Mouse (Mus musculus) retina, embryonic 14.5 days (tissue): ENCODE data around the gene AC161166.1.
A peak's percentile ranks its signal among the peaks of the same experiment; 100 is the strongest.
"Not testable (repeated sequence)": the region's sequence is repeated elsewhere in the genome, so short reads cannot be mapped to it uniquely, and the experiment has no call there.

Experiments
- DNase-seq: peaks from one replicate; pipeline ENCODE4 v3.0.0-alpha.2; 2015; ENCODE audit warnings: low spot score

Gene AC161166.1

DNA sequence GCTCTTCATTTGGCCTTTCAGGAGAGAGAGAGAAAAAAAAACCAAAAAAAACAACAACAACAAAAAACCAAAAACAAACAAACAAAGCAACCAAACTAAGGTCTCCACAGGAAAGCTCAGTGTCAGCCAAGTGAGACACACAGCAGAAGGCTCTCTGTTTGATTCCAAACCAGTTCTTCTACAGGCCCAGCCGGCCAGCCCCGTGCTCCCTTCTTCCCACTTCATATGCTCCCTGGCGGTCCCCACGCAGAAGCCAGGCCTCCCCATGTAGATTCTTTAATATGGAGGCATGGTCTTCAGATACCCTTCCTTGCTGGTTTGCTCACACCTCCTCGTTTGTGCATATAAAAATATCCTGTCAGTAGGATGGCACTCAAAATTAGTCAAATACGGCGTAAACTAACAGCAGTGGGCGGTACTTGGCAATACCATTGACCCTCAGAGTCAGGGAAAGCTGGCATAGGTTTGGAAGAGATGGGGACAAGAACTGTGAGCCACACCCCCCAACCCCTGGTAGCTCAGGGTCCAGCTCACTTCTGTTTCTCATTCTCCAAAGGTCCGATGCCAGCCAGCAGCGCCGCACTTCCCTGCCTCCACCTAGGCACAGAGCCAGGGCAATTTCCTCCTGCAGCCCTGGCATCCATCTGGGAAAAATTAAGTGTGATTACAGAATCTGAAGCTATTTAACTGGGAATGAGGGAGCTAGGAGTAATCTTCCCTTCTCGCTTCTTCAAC is 13.6 kb upstream of the AC161166.1 start:
- no peak for DNase-seq

DNA sequence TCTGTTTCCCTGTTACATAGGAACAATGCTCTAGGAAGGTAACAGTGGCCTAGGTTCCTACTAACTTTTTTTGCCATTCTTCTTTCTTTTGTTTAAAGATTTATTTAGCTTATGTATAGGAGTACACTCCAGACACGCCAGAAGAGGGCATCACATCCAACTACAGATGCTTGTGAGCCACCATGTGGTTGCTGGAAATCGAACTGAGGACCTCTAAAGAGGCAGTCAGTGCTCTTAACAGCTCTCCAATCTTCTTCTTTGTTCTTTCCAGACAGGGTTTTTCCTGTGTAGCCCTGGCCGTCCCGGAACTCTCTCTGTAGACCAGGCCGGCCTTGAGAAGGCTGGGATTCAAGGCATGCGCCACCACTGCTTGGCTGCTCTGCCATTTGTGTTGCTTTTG is 12.7 kb upstream of the AC161166.1 start:
- DNase-seq, result no peak

DNA sequence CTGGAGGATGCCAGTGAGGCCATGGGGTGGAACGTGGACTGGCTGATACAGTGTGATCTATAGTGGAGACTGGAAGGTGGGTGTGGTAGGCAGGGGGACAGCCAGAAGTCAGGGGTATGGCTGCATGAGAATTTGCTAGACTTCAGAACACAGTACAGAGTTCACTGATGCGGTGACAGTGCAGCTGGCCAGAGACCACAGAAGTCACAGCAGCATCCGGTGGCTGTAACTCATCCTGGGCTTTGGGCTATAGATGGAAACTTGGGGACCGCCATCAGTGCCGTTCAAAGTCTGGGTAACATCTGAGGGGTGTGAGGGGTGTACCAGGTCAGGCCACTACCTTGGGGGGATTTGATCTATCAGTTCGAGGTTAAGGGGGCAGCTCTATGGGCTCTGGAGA is 11.5 kb upstream of the AC161166.1 start:
- no peak for DNase-seq

DNA sequence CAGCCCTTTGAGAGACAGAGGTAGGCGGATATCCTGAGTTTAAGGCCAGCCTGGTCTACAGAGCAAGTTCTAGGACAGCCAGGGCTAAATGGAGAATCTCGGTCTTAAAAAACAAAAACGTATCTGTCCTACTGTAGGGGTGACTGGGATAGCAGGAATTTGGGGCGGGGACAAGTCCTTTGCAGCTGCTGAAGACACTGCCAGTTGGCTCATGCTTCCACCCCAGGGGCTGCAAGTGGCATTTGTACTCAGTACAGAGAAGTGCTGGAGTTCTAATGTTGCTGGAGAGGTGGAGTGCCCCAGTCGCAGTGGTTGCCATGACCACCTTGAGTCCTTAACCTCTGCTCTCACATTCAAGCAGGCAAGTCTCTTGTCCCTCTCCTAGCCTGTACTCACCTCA is 10.6 kb upstream of the AC161166.1 start:
- DNase-seq, result no peak

DNA sequence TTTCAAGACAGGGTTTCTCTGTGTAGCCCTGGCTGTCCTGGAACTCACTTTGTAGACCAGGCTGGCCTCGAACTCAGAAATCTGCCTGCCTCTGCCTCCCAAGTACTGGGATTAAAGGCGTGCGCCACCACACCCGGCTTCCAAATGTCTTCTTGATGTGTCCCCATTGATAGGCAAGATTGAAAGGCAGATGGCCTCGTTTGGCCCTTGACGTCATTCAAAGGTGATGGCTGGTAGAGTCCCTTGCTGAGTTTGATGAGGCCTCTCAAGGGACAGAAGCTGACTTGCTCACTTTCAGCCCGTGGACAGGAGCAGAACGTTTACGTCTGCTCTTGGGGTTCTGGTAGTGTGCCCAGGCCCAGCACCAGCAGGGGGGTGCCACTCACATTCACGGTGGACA is 7.8 kb upstream of the AC161166.1 start:
- not testable (repeated sequence) for DNase-seq

DNA sequence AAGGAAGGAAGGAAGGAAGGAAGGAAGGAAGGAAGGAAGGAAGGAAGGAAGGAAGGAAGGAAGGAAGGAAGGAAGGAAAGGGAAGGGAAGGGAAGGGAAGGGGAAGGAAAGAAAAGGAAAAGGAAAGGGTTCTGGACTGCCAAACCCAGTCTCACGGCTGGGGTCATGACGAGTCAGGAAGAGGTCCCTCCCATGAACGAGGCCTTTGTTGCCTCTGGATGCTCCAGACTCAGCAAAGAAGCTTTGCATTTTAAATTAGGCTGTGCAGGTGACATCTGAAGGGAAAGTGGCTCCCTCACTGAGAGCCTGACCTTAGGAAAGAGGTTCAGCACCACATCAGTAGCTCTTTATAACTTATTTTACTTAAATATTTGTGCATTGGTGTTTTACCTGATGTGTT is 6.9 kb upstream of the AC161166.1 start:
- DNase-seq, result no peak

DNA sequence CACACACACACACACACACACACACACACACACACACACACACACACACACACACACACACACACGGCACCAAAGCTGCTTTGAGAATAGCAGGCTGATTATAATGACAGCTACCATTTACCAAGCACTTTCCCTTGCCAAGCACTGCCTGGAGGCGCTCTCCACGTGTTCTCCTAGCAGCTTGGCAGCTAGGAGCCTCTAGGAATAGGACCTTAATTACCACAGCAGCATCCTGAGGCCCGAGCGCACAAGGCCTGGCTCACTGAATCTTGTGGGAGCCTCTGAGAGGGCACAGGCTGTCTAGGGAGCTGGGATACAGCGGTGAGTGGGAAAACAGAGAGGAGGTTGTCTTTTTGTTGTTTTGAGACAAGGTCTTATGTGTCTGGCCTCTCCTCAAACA is 5.4 kb upstream of the AC161166.1 start:
- no peak for DNase-seq

DNA sequence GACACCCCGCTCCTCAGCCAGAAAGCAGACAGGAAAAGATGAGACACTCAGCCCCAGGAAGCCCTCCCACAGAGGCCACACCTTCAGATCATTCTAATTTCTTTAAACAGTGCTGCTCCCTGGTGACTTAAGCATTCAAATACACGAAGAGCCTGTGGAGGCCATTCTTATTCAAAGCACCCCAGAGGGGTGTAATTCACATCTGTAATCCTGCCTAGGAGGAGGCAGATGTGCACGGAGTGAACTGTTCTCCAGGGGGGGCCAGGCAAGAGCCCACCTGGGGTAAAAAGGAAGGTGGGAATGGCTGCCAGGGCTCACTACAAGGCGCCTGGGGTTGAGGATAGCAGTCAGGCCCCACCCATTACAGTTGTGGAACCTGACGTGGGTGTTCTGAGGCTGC is 4.8 kb upstream of the AC161166.1 start:
- no peak for DNase-seq

DNA sequence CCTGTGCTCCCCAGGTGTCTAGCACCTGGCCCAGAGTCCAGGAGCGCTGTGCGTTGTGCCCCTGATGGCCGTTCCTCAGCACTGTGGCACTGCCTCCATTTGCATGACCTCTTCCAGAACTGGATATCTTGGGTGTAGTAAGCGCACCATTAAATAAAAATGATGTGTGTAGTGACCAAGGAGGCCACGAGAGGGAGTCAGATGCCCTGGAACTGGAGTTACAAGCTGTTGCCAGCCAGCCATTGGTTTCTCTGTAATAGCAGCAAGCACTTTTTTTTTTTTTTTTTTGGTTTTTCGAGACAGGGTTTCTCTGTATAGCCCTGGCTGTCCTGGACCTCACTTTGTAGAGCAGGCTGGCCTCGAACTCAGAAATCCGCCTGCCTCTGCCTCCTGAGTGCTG is 4.1 kb upstream of the AC161166.1 start:
- peak; percentile 44 for DNase-seq

DNA sequence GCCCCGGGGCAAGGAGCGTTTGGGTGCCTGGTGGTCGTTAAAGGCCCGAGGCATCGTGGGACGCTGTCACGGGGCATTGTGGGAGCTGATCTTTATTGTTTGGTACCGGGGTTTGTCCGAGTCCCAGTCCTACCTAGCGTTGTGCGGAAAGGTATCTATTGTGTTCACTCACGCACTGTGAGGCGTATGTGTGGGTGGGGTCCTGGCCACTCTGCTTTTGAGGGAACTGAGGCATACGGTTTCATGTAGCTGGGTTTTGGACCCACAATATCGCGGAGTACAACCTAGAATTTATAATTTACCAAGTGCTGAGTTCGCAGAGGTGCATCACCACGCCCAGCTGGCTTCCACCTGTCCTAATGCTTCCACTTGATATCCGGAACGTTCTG is 4.5 kb downstream of the AC161166.1 start:
- no peak for DNase-seq

DNA sequence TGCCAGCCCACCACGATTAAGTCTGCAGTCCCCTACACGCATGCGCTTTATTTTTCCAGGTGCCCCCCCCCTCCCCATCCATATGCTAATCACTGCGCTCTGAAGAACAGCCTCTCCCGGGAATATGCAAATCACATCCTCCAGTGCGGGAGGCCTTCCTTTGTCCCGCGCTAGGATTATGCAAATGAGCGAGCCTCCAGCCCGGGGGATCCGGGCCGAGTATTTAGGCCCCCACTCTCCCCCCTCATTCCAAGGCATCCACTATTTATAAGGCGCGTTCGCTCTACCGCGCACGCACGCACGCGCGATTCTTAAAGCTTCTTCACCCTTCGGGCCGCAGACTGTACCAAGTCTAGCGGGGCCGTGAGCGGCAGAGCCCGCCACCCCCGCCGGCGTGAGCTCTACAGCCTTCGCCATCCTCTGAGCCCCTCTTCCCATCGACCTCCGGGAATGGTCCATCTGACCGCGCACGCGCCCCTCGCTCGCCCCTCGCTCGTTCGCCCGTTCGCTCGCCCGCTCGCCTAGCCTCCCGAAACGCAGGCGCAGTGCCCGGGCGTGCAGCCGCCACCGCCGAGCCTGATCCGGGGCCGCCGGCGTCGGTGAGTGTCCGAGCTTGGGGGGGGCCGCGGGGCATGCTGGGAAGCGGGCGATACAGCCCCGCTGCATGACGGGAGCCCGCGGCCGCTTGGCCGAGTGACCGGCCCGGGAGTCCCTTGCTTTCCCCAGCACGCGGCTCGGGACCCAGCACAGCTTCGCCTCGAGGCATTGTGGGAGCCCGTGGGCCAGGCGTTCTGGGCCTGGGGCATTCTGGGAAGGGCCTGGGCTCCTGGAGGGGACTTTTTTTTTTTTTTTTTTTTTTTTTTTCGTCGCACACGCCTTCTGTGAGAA is 5.2 kb downstream of the AC161166.1 start, which contains the start of gene Zfp428:
Zfp428 (plus strand) TSS at position 169 of the 888 bp plus-strand sequence.
- peak; percentile 87 for DNase-seq

DNA sequence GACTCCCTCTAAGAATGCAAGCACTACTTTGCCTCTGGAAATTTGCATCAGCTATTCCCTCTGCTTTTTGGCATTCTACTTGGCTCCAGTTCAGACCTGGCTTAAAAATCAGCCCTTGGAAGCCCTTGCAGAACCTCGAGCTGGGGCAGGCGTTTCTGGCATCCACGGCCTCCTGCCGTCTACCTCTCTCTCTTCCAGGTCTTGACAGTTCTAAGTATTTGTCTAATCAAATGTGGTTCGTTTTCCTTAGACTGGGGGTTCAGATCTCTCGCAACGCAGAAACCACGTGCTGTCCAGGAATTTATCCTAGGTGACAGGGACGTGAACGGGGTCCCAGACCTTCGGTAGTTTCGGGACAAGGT is 5.8 kb downstream of the AC161166.1 start:
- no peak for DNase-seq

DNA sequence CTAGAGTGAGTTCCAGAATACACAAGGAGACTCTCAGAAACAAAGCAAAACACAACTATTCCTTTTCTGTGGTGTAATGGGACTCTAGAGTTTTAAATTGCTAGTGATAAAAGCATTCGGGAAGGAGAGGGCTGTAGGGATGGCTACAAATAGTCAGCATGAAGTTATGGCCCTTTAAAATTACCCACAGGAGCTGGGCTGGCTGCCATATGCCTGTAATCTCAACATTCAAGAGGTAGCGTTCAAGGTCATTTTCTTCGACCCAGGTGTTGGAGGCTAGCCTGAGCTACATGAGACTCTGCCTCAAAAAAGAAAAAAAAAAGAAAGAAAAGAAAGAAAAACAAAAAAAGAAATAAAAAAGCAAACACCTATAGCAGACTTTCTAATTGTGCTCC is 6.2 kb downstream of the AC161166.1 start:
- DNase-seq, result no peak

DNA sequence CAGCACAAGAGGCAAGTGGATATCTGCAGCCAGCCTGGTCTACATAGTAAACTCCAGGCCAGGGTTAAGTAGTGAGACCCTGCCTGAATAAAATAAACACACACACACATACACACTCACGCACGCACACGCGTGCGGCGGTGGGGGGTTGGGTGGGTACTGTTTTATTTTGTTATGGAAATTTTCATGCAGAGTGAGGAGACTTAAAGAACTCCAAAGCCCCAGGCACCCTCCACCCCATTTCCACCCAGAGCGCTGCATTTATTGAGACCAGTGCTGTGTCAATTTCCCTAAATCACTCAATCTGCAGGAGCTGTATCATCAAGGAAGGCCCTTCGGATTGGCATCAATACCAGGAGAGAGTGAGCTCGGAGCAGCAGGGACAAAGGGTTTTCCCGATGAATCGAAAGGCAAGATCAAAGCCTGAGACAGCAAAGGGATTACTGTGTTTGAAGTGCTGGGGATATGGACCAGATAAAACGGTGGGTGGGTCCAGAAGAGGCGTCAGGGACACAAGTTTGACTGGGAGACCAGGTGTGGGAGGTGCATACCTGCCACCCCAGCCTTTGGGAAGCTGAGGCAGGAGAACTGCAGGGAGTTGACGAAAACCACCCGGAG is 6.7 kb downstream of the AC161166.1 start:
- no peak for DNase-seq

DNA sequence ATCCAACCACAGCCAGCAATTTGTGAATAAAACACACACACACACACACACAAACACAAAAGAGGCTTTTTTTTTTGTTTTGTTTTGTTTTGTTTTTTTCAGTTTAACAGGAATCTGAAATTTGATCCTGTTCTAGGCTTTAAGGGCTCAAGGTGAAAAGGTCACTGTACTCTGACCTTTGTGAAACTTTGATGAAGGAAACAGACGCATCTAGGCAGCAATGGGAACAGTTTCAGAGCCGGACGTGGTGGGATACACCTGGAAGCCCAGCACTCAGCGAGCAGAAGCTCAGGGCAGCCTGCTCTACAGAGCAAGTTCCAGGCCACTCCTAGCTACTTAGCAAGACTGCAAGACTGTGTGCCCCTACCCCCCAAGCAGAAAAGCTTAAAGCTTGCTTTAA is 7.4 kb downstream of the AC161166.1 start:
- no peak for DNase-seq

DNA sequence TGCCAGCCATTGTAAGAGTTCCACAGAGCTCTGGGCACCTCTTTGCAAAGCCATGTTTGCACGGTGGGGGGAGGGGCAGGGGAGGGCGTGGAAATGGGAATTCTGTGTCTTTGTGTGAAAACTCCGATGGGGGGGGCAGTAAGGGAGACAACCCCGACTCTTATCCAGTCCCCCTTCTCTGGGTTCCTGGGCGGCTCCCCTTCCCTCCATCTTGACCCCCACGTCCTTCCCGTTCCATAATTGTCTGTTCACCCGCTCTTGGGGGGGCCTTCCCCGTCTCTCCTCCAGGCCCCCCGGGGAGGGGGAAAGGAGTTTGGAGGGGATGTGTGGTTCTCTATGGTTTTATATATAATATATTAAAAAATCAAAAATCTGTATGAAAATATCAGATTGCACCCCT is 8.3 kb downstream of the AC161166.1 start:
- no peak for DNase-seq

DNA sequence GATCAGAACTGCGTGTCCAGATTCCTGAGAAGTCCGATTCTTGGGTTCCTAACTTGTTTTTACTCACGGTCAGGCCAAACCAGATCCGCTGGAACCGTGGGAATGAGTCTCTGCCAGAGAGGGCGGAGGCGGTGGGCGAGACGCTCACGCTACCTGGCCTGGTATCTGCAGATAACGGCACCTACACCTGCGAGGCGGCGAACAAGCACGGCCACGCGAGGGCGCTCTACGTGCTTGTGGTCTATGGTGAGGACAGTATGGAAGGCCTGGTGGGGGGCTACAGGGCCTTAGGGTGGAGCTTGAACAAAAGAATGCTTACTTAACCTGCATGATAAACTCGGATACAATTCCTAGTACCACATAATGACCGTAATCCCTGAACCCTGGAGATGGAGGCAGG is 10.8 kb downstream of the AC161166.1 start:
- no peak for DNase-seq

DNA sequence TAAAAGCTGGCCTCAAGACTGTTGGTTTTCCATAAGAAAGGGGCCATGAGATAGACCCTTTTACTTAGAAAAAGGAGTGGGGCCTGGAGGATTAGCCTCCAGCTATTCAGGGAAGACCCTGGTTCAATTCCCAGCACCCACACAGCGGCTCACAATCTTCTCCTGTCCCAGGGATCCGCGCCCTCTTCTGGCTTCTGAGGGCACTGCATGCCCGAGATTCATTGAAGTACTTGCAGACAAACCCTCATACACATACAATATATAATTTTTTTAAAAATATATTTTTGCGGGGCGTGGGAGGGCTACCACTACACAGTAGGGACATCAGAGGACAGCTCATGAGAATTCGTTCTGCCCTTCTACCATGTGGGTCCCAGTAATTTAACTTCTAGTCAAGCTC is 11.3 kb downstream of the AC161166.1 start:
- DNase-seq, result peak; percentile 45

DNA sequence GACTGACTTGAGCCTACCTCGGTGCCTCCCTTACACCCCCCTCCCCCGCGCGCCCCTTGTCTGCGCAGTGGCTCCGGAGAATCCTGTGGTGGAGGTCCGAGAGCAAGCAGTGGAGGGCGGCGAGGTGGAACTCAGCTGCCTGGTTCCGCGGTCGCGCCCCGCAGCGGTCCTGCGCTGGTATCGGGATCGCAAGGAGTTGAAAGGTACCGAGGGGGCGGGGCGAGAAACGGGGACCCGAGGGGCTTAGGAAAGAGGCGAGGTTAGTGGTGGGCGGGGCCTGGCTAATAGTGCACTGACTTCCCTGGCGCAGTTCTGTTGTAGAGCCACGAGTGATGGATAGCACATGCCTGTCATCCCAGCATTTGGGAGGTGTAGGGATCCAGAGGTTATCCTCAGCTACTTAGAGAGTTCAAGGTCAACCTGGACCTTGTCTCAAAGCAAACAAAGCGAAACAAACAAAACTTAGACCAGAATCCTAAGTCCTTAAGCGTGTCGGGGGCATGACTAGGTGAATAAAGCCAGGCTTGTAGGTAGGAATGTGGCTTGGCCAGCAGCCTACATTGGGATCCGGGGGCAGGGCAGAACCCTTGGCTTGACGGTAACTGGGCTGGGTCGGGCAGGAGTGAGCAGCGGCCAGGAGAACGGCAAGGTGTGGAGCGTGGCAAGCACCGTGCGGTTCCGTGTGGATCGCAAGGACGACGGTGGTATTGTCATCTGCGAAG is 12.2 kb downstream of the AC161166.1 start:
- peak; percentile 42 for DNase-seq

DNA sequence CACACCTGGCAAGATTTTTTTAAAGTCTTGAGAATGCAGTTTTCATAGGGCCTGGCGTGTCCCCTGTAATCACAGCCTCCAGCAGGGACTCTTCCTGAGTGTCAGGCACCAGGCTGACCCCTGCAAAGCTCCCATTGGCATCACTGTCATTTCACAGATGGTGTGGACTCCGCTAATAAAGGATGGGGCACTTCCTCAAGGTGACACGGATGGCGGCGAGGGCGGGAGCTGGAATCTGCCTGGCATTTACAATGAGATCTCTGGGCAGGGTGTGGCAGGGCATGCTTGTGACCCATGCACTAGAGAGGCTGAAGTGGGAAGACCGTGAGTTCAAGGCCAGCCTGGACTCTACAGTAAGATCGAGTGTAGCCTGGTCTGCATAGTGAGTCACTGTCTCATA is 24.0 kb downstream of the AC161166.1 start:
- DNase-seq, result no peak

DNA sequence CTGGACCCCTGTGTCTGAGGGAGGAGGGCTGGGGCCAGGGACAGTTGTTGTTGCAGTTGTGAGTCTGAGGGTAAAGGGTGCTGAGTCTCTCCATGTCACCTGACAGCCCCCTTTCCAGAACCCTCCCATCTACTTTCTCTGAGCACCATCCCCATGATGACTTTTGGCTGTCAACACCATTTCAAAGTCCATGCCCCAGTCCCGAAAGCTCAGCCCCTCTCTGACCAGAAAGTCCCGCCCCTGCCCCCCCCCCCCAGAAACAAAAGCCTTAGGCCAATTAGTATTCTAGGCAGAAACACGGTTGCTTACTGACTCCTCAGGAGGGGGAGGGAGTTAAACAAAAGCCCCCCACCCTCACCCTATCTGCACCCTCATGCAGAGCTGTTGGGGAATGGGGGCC is 24.9 kb downstream of the AC161166.1 start:
- DNase-seq, result no peak

DNA sequence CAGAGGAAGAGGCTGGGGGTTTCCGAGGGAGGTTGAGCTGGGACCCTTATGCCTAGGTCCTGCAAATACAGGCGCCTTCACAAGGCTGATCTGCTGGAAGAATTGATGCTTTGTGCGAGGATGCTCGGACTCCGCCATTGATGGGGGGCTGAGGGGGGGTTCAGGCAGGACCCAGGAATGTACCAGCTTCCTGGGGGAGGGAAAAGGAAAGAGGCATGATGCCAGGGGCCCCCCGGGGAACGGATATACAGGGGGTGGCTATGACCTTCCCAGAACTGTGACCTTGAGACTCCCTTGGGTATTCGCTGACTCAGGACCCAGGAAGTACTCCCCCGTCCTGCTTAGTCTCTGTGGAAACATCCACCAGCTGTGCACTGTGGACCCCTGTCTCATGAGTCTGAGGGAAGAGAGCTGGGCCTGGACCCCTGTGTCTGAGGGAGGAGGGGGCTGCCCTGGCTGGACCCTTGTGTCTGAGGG is 25.6 kb downstream of the AC161166.1 start:
- peak; percentile 49 for DNase-seq
